8 mouse cellular contexts compared by ENCODE assay signal in the genomic region with DNA sequence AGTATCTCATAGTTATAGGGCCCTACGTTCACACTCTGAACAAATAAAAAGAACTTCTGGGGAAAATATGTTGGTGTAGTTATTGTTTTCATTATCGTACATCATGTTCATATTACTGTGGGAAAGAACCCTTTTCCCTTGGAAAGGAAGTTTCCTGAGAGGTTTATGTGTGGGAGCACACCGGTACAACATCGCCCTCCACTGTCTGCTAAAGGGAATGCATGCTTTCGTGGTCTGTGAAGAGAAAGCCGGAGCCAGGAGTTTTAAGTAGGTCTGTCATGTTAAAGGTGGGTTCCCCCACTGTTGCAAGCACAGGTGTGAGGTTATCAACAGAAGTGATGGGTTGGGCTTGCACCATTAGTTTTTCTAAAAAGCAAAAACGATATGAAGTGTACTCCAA.
A peak's percentile ranks its signal among the peaks of the same experiment; 100 is the strongest.
DNase-seq lines count a peak whose midpoint lies in the region; ATAC-seq lines count a peak whose summit lies in the region.

No protein-coding gene starts in this region.

- H3K36me3 ChIP-seq in kidney, embryonic 15.5 days, result no peaks in the 10 kb centered on the region
- no peaks in the 10 kb centered on the region for H3K36me3 ChIP-seq in limb, embryonic 10.5 days

- H3K27me3 ChIP-seq in kidney, embryonic 15.5 days, result no peaks in the 10 kb centered on the region
- H3K27me3 ChIP-seq in limb, embryonic 10.5 days (ENCODE audit: low read depth, poor library complexity, severe bottlenecking), result peaks cover 40% of the 10 kb centered on the region

- peak overlapping the region; percentile 45 for H3K4me2 ChIP-seq in kidney, embryonic 15.5 days

- H3K4me3 ChIP-seq in kidney, embryonic 15.5 days (replicated peaks), result 0 out of 2 replicates have a peak overlapping the region, but pooled peaks have one; percentile 10
- H3K4me3 ChIP-seq in limb, embryonic 10.5 days, result no peak overlapping the region

- WGBS in kidney, embryonic 15.5 days, result 9% methylated on average over 7 of the region's 7 CpGs
- 29% methylated on average over 7 of the region's 7 CpGs for WGBS in limb, embryonic 10.5 days

- H3K9ac ChIP-seq in kidney, embryonic 15.5 days, result no peak overlapping the region

- no peaks in the 10 kb centered on the region for H3K9me3 ChIP-seq in kidney, embryonic 15.5 days (replicated peaks)
- no peaks in the 10 kb centered on the region for H3K9me3 ChIP-seq in limb, embryonic 10.5 days (replicated peaks)

- ATAC-seq in kidney, embryonic 15.5 days (replicated peaks; ENCODE audit: low FRiP score), result peak; percentile 41; the same call in 1 of the 2 replicates

- peak; percentile 5 for DNase-seq in thymus, postnatal 0 days (ENCODE audit: low spot score)
- no peak for DNase-seq in thymus, postnatal 25 days
- DNase-seq in c-Kit-positive CD71-negative TER-119-negative erythroid progenitor cells, embryonic 14.5 days (ENCODE audit: low read depth), result peak; percentile 7
- peak; percentile 38 to 64 for DNase-seq in frontal cortex, postnatal 25 days (ENCODE audit: low spot score in 2 of 2)
- peak; percentile 77 for DNase-seq in limb, embryonic 10.5 days (ENCODE audit: low spot score)
- peak; percentile 75 for DNase-seq in right cerebral cortex, postnatal 14 days
- no peak for DNase-seq in natural killer cell, adult 2 months (ENCODE audit: low spot score in 2 of 2)

- peak overlapping the region; percentile 62 for H3K27ac ChIP-seq in kidney, embryonic 15.5 days
- no peak overlapping the region for H3K27ac ChIP-seq in limb, embryonic 10.5 days

- H3K4me1 ChIP-seq in kidney, embryonic 15.5 days, result peaks cover 34% of the 10 kb centered on the region
- peaks cover 38% of the 10 kb centered on the region for H3K4me1 ChIP-seq in limb, embryonic 10.5 days

Comparison
In these comparisons a context has a peak if more than half of its experiments do, and no peak if none do; other contexts are left out.
1. DNase-seq: peak in thymus, postnatal 0 days (single experiment), c-Kit-positive CD71-negative TER-119-negative erythroid progenitor cells, embryonic 14.5 days (single experiment), frontal cortex, postnatal 25 days (2 of 2), limb, embryonic 10.5 days (single experiment) and right cerebral cortex, postnatal 14 days (single experiment); none in thymus, postnatal 25 days (single experiment) and natural killer cell, adult 2 months (0 of 2).